Mouse (Mus musculus) gastrocnemius, postnatal 36 days (tissue): ENCODE data around the gene Krt17. TPM values are rescaled to one million over a fixed set of nuclear protein-coding genes. Genes with fewer than 3 reads are reported as not detected.
A peak's percentile ranks its signal among the peaks of the same experiment; 100 is the strongest.
"Not testable (repeated sequence)": the region's sequence is repeated elsewhere in the genome, so short reads cannot be mapped to it uniquely, and the experiment has no call there.

ENCODE experiments used
- DNase-seq, 2 experiments: peaks; one replicate each; pipeline ENCODE4 v3.0.0; 2022
- intact Hi-C: fragments of 180-260 bp; cut with DNase I; formaldehyde crosslinking; loops from one replicate; pipeline ENCODE4 v1.15.1; 2025
- long read RNA-seq, 2 experiments: library from polyadenylated mRNA; stranded (forward); transcript quantifications; one replicate each; pipeline ENCODE4 v2.0.0; 2021
- total RNA-seq, 2 experiments: library from RNA; stranded (reverse); gene quantifications; 2 replicates each; pipeline ENCODE4 v1.2.3; 2021

Gene Krt17
- under 1 TPM in 1 of 2 experiments, not detected in 1; 0.82 TPM for total RNA-seq
- long read RNA-seq, experiment 1 = 0 reads
- long read RNA-seq, experiment 2, partial matches to known transcripts = 0 of 2 reads
- long read RNA-seq, experiment 2, other reads (novel, unspliced or antisense) = 0 of 2 reads

- no peak for DNase-seq
- intact Hi-C loops = no loop called here
Observed at GRCm38 (mm10) chr11:100260514-100261234, at the start of gene Krt17. TSS of gene Krt17 (minus strand) at chr11:100261029.

DNA sequence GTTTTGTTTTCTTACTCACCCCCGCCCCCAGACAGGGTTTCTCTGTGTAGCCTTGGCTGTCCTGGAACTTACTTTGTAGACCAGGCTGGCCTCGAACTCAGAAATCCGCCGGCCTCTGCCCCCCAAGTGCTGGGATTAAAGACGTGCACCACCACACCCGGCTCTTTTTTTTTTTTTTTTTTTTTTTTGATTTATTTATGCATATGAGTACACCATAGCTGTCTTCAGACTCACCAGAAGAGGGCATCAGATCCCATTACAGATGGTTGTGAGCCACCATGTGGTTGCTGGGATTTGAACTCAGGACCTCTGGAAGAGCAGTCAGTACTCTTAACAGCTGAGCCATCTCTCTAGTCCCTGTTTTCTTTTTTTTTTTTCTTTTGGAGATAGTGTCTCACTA is 47.8 kb upstream of the Krt17 start:
- DNase-seq, intact Hi-C loops: not testable (repeated sequence)

GRCm38 (mm10) chr11:100307900-100308299 is 47.1 kb upstream of the Krt17 start:
- no peak for DNase-seq
- intact Hi-C loops = no loop called here

DNA sequence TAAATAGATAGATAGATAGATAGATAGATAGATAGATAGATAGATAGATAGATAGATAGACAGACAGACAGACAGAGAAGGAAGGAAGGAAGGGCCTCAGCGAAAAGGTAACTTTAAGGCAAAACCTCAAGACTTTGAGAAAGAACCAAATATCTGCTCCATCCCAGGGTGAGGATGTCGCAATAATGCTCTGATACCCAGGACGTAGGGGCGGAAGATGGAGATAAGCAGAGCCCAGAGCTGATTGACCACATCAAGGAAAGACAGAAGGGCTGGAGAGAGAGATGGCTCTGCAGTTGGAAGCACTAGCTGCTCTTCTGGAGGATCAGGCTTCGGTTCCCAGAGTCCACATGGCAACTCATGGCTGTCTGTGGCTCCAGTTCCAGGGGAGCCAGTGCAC is 40.5 kb upstream of the Krt17 start:
- DNase-seq = no peak
- intact Hi-C loops = no loop called here

- intact Hi-C loops = no loop called here
- DNase-seq = peak; percentile 35 to 46
Observed at GRCm38 (mm10) chr11:100300293-100300692, 39.5 kb upstream of the Krt17 start.

DNA sequence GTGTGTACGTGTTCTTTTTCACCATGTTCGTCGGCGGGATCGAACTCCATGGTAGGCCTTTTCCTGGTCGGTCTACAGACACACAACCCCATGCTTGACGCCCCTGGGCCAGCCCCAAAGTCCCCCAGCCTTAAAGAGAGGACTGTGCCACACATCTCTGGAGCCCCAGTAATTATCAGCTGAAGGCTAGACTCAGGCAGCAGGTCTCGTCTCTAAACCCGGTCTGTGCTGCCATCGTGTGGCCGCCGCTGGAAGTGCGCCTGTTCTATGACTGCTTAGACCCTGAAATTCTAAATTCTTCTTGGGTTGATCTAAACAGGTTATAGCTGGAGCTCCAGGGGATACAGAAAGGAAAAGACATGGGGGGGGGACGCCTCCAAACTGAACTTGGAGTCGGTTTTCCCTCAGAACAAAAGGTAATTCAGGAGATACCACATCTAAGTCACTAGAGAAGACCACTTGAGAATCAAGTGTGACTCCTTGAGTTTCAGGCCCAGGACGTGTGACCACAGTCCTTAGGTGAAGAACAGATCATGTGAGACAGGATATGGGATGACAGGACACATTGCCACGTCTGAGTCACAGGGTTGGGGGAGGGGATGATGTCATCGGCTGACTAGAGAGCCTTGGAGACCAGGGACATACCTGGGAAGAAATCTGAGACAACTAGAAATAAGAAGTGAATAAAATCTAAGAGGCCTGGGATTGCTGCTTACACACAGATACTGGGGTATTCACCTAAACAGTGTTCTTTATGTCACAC is 37.6 kb upstream of the Krt17 start:
- DNase-seq = peak; percentile 73 to 82
- intact Hi-C loops = loop anchor here (5.0 kb wide), 1 partner anchor 131 kb away; no protein-coding TSS in a partner anchor

GRCm38 (mm10) chr11:100297801-100298200 is 37.0 kb upstream of the Krt17 start:
- intact Hi-C loops = loop anchor here (5.0 kb wide), 1 partner anchor 130 kb away; no protein-coding TSS in a partner anchor
- DNase-seq = no peak

DNA sequence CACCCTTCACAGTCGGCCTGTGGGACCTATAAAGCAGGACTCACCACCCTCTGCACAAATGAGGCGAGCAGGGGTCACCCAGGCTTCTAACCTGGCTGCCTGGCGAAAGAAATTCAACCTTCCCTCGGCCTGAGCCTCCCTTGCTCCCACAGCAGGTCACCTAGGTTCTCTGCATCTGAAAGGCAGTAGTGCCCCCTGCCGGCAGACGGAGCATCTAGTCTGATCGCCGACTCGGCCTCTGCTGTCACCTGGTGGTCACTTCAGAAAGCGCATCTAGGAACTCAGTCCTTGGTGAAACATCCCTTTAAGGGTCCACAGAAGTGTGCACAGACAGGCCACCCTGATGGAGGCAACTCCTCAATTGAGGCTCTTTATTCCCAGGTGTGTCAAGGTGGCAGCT is 34.5 kb upstream of the Krt17 start:
- intact Hi-C loops = loop anchor here (5.0 kb wide), 1 partner anchor 128 kb away; no protein-coding TSS in a partner anchor
- DNase-seq = peak; percentile 68 to 72

DNA sequence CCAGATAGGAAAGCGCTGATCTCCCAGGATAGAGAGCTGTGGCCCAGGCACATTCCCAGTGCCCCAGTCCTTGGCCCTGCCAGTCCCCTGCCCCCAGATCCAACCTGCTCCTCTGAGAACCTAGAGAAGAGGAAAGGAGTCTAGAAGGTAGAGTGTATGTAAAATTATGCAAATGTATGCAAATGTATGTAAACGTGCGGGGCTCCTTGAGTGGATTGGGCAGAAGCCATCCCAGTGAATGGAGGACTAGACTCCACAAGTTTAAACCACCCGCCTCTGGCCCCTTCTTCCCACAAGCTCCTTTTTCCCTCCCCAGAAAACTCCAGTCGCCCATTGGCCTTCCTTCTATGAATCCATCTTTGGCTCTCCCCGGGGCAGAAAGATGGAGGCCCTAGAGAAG is 32.1 kb upstream of the Krt17 start:
- no peak for DNase-seq
- intact Hi-C loops = no loop called here

- intact Hi-C loops = no loop called here
- DNase-seq = no peak
Observed at GRCm38 (mm10) chr11:100290235-100290634, 29.4 kb upstream of the Krt17 start.

DNA sequence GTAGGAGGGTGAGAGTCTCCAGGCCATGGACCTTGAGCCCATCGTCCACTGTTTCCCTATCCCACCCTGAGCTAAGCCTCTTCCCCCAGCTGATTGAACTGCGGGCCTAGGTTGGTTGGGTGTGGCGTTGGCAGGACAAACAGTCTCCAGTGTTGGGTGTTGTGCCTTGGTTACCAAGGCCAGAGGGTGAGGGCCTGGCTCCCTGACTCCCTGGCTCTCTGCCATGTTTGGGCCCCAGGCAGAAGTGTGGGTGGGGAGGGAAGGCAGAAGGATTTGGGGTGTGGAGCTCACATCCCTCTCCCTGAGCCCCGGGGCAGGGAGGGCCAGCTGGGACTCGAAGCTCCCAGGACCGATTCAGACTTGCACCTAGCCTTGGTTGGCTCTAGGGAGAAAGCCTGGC is 28.1 kb upstream of the Krt17 start:
- DNase-seq = peak in 1 of 2 experiments; percentile 25
- intact Hi-C loops = loop anchor here (10.0 kb wide), 2 partner anchors 824 to 914 kb away; partner anchors contain the start of gene Krt28

DNA sequence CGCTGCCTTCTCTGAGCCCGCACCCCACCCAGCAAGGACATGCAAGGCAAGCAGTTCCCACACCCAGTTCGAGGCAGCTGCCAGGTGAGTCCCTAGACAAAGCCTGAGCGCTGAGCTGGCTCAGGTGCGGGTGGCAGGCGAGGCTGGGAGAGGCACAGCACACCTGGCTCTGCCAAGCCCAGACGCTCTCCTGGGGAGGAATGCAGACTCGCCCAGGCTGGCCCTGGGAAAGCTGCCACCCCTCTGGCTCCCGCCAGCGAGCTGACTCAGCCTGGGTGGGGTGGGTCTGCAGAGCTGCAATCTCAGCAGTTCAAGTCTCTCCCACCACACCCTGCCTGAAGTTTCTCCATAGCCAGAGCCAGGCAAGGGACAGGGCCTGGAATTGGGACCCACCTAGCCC is 26.2 kb upstream of the Krt17 start:
- intact Hi-C loops = loop anchor here (10.0 kb wide), 2 partner anchors 822 to 912 kb away; partner anchors contain the start of gene Krt28
- peak; percentile 59 to 72 for DNase-seq

- no peak for DNase-seq
- intact Hi-C loops = loop anchor here (5.0 to 10.0 kb wide), 4 partner anchors 103 to 910 kb away; partner anchors contain the start of gene Krt28
Observed at GRCm38 (mm10) chr11:100284988-100285387, 24.2 kb upstream of the Krt17 start.

- intact Hi-C loops = loop anchor here (5.0 to 10.0 kb wide), 4 partner anchors 100 to 908 kb away; partner anchors contain the start of gene Krt28
- peak; percentile 74 to 77 for DNase-seq
Observed at GRCm38 (mm10) chr11:100282549-100282948, 21.7 kb upstream of the Krt17 start.

DNA sequence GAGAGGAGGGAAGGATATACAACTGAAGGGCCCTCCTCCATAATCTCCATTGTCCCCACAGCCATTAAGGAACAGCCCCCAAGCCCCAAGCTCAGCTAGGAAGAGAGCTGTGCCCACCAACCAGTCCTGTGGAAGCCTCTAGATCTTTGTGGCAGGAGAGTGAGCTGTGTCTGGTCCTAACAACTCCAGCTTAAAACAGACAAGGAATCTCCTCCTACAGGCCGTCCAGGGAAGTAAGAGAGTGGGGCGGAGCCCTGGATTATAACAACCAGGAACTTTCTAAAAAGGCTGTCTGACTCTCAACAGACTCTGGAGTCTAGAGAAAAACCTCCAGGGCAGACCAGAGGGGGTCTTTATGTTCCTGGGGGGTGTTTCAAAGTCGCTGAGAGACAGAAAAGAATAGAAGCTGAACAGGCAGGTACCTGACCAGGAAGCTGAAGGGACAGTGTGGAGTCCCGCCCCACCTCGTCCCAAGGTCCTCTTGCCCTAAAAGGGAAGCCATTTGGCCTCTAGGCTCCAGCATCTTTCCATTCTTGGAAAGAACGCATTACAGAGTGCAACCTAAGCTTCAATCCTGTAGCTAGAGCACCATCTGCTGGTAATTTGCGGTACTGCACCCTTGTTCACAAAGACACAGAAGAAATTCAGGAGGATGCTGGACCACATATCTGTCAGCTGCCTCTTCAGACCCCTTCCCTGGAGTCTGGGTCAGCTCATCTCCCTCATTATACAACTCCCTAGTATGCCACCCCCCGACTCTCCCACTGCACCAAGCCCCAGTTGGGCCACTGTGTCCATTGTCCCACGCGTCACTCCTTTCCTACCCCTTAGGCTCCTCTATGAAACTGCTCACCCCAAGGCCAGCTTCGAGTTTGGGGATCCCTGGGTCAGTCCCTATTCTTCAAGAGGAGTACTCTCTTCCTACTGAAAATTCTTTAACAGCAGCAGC is 21.0 kb upstream of the Krt17 start:
- intact Hi-C loops = loop anchor here (5.0 to 10.0 kb wide), 4 partner anchors 100 to 907 kb away; partner anchors contain the start of gene Krt28
- peak; percentile 46 to 78 for DNase-seq

DNA sequence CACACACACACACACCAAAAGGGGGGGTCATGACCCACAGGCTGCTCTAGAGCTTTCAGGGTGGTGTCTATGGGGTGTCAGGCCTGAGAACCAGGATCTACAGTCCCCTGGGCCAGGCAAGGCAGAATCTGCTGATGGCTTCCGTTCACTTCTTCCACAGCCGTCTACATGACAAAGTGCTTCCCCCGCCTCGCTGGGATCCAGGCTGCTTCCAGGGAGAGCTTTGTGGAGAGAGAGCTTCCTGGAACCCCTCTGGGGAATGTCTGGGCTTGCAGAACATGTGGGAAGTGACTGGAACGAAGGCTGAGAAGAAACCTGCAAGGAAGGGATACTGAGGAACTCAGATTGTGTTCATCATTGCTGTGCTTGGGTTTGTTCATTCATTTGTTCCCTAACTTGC is 17.9 kb upstream of the Krt17 start:
- DNase-seq = no peak
- intact Hi-C loops = no loop called here

- no peak for DNase-seq
- intact Hi-C loops = no loop called here
Observed at GRCm38 (mm10) chr11:100277726-100278480, 17.1 kb upstream of the Krt17 start.

DNA sequence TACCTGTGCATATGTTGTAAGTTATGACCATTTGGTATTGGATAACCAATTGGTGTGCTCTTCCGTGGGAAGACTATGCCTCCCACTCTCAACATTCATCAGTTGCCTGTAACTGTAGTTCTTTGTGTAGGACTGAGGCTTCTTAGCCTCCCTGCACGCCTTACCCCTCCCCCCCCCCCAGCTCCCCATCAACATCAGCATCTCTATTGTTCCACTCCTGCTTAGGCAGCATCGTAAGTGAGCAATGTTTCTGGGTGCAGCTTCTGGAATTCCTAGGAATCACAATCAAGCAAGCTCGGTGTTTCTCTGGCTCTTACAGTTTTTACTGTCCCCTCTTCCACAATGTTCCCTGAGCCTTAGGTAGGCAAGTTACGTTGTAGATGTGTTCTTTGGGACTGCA is 14.6 kb upstream of the Krt17 start:
- intact Hi-C loops = no loop called here
- DNase-seq = no peak

DNA sequence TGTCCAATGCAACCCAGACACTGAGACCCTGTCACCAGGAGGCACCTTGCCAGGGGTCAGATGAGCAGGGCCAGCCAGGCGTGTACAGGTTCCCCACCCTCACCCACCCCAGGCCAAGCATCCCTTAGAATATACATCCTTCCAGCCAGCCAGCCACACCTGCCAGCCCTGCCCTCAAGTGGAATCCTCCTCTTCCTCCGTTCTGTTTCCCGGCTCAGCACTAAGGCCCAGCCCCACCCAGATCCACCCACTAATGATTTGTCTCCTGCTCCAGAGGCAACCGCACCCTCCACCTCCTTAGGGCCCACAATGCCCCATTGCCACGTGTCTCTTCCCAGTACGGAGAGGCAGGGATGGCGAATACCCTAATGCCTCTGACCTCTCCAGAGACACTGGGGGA is 13.9 kb upstream of the Krt17 start:
- intact Hi-C loops = no loop called here
- DNase-seq = no peak
